Mouse (Mus musculus) myocyte (in vitro differentiated cells): Measurements from ENCODE around the gene Eipr1.

Experiments used
- MAX ChIP-seq: IDR thresholded peaks from one replicate; pipeline ENCODE4 v1.6.1; 2011; ENCODE audit warnings: low read depth, mild to moderate bottlenecking, control low read depth
- POLR2A ChIP-seq: IDR thresholded peaks from one replicate; pipeline ENCODE4 v1.6.1; 2011; ENCODE audit warnings: low read depth, mild to moderate bottlenecking, control low read depth, moderate library complexity; ENCODE audit not compliant: insufficient read length

DNA sequence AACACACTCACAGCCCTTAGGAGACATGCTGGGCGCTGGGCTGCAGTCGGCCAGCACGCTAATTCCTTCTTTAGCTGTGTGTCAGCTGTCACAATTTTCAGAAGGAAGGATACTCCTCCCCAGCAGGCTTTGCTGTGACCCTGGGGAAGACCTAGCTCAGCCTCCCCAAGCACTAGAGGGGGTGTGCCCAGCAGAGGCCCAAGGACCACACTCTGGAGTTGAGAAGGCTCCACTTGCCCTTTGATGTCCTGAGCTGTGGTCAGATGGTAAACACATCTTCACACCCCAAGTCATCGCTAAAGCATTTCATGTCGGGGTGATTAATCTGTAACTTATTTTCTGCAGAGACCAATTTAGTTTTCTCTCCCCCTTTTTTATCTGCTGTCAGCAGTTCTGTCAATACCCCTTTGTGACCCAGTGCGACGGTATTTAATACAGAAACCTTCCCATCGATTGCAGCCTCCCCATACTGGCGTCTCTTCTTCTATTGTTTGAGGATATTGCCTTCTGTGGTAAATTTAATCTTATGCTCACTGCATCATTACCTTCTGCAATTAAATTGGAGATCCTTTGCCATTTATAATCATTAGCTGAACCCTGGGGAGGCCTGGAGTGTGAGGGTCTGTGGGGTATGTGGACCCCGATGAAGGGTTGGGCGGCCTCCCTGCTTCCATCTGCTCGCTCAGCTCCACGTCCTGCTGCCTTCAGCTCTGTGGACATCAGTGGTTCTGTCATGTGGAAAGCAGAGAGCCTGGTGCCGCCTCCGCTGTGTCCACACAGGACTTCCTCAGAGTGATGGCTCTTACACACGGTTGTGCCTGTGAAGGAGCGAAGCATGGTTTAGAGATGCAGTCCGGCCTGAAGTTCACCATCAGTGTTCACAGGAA is 97.4 kb downstream of the Eipr1 start:
- no peak for TF ChIP-seq MAX
- TF ChIP-seq POLR2A = no peak
